Mouse (Mus musculus) MEL (cell line): Measurements from ENCODE around the gene Tmem184b.

Experiments
- CTCF ChIP-seq, 3 experiments: IDR thresholded peaks in 2 of 3; conservative IDR thresholded peaks in 1 of 3; 2 replicates each; pipeline ENCODE4 v1.5.1; 2011 to 2012; ENCODE audit warnings: low read length in 3 of 3, low read depth in 2 of 3, mild to moderate bottlenecking in 2 of 3, improper control_type of control experiment in 1 of 3, inconsistent platforms in 1 of 3, mixed read lengths in 1 of 3, moderate library complexity in 1 of 3; ENCODE audit not compliant: control insufficient read depth in 1 of 3, insufficient read depth in 1 of 3, poor library complexity in 1 of 3, severe bottlenecking in 1 of 3
- POLR2A ChIP-seq, 2 experiments: IDR thresholded peaks; 2 replicates each; pipeline ENCODE4 v1.6.1; 2011 to 2012; ENCODE audit warnings: low read length in 2 of 2, mild to moderate bottlenecking in 2 of 2, control low read depth in 1 of 2, improper control_type of control experiment in 1 of 2, low read depth in 1 of 2, moderate library complexity in 1 of 2; ENCODE audit not compliant: control insufficient read depth in 1 of 2, insufficient read depth in 1 of 2, poor library complexity in 1 of 2
- ZC3H11A ChIP-seq: IDR thresholded peaks from 2 replicates; pipeline ENCODE4 v1.6.1; 2012; ENCODE audit warnings: low read depth, mild to moderate bottlenecking, inconsistent platforms, low read length, improper control_type of control experiment

DNA sequence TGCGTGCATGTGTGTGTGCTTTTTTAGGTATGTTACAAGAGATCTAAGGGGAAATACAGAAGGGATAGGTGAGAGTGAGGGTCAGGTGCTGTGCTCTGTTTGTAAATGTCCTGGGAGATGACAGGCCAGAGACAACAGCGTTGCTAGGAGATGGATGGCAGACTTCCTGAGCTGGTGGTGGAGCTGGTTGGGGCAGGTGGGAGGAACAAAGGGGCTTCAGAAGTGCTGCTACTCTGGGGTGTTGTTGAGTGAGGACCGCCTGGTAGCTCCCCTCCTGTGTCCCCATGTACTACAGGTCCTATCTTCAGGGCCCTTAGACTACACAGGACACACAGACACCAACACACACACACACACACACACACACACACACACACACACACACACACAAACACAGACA, 28.6 kb downstream of the Tmem184b start:
- TF ChIP-seq ZC3H11A = no peak
- TF ChIP-seq CTCF (IDR thresholded peaks at IDR 0.05 in 2 of 3, conservative IDR thresholded peaks at IDR 0.05 in 1 of 3; ENCODE audit: control insufficient read depth in 1 of 3, insufficient read depth in 1 of 3, low read depth in 2 of 3, low read length in 3 of 3, poor library complexity in 1 of 3, severe bottlenecking in 1 of 3) = no peak
- TF ChIP-seq POLR2A (IDR thresholded peaks at IDR 0.05; ENCODE audit: control insufficient read depth in 1 of 2, insufficient read depth in 1 of 2, low read depth in 1 of 2, low read length in 2 of 2, poor library complexity in 1 of 2) = no peak
